Comparison of ENCODE assay signal across 30 mouse cellular contexts in the genomic region with DNA sequence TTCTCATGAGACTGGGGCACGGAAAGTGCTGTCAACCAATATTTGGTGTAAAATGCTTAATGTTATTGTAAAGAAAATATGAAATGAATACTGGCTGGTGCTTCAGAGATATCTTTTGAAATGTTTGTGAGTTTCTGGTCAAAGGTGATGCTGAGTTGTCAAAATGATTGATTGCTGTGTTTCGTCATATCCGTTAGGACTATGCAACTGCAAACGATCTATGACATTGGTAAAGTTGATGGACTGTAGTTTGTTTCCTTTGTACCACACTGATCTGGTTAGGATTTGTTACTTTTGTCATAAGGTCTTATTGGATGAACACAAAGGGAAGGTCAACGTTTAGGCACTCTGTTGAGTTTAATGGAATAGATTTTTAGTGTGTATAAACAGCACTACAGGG.
DNase-seq lines count a peak whose midpoint lies in the region; ATAC-seq and TF ChIP-seq lines count a peak whose summit lies in the region.
"Had no signal": no experiment of that assay in that cellular context is flagged by ENCODE, and none has a peak within 500 bp of the region (broad histone marks: within the 10 kb centered on the region; RNA-seq: fewer than 3 reads in every experiment).

No protein-coding gene starts in this region.

- no peaks in the 10 kb centered on the region for H3K27me3 ChIP-seq in liver, adult 2 months (ENCODE audit: control insufficient read depth, insufficient read depth, low read length)
- H3K27me3 ChIP-seq in lung, embryonic 14.5 days (ENCODE audit: insufficient read depth, low read length), result no peaks in the 10 kb centered on the region
- H3K27me3 ChIP-seq: CH12.LX; embryonic facial prominence, embryonic 13.5 days; embryonic facial prominence, embryonic 15.5 days; forebrain, embryonic 12.5 days; Patski had no signal

- H3K79me2 ChIP-seq in liver, adult 2 months (ENCODE audit: control insufficient read depth, insufficient read depth, low read length), result no peaks in the 10 kb centered on the region

- peak; percentile 18 for DNase-seq in embryo, embryonic 10 days (ENCODE audit: low spot score)
- no peak for DNase-seq in embryo, embryonic 9.5 days (ENCODE audit: extremely low spot score)
- peak; percentile 65 for DNase-seq in liver, adult 2 months (ENCODE audit: extremely low read depth, low read depth, low spot score)
- DNase-seq in liver, result no peak
- peak; percentile 1 for DNase-seq in lung, embryonic 14.5 days
- DNase-seq in lung, adult 2 months, result no peak
- peak; percentile 12 for DNase-seq in embryo, embryonic 11 days
- no peak for DNase-seq in layer of hippocampus, adult 9-10 months (ENCODE audit: low spot score)
- DNase-seq: adrenal gland, adult 2 months; adrenal gland, postnatal 10 days; adrenal gland, postnatal 25 days; B cell, adult 2 months; cerebellum, adult 11 months; cerebellum, adult 18-20 months; cerebellum, adult 8-10 months; cerebellum, adult 9-11 months; cerebellum, postnatal 14 days; cerebellum, postnatal 36 days had no signal

- no peak overlapping the region for H3K27ac ChIP-seq in liver, adult 2 months (replicated peaks; ENCODE audit: insufficient read depth, low read depth, low read length)
- H3K27ac ChIP-seq in lung, embryonic 14.5 days (ENCODE audit: low read depth), result no peak overlapping the region
- H3K27ac ChIP-seq: embryonic facial prominence, embryonic 13.5 days; embryonic facial prominence, embryonic 15.5 days; forebrain, embryonic 10.5 days; forebrain, embryonic 12.5 days had no signal

- no peaks in the 10 kb centered on the region for H3K36me3 ChIP-seq in liver, adult 2 months (ENCODE audit: control insufficient read depth, insufficient read depth, low read length)
- H3K36me3 ChIP-seq in lung, embryonic 14.5 days (ENCODE audit: insufficient read depth), result no peaks in the 10 kb centered on the region
- H3K36me3 ChIP-seq: embryonic facial prominence, embryonic 13.5 days; embryonic facial prominence, embryonic 15.5 days; forebrain, embryonic 10.5 days; forebrain, embryonic 12.5 days; G1E had no signal

- H3K4me1 ChIP-seq in liver, adult 2 months (ENCODE audit: control insufficient read depth, insufficient read depth, low read length), result no peaks in the 10 kb centered on the region; the same call in 1 of the 2 replicates
- no peaks in the 10 kb centered on the region for H3K4me1 ChIP-seq in lung, embryonic 14.5 days (ENCODE audit: insufficient read depth)
- no peaks in the 10 kb centered on the region for H3K4me1 ChIP-seq in lung, adult 2 months (ENCODE audit: control insufficient read depth, insufficient read depth, low read length)
- H3K4me1 ChIP-seq: embryonic facial prominence, embryonic 13.5 days; embryonic facial prominence, embryonic 15.5 days; forebrain, embryonic 10.5 days; forebrain, embryonic 12.5 days had no signal

- H3K4me2 ChIP-seq in lung, embryonic 14.5 days, result no peak overlapping the region
- H3K4me2 ChIP-seq: embryonic facial prominence, embryonic 13.5 days; embryonic facial prominence, embryonic 15.5 days; forebrain, embryonic 12.5 days had no signal

- no peak overlapping the region for H3K4me3 ChIP-seq in liver, adult 2 months (ENCODE audit: insufficient read depth, low read depth, low read length)
- H3K4me3 ChIP-seq in lung, embryonic 14.5 days (ENCODE audit: low read depth, low read length), result no peak overlapping the region
- H3K4me3 ChIP-seq in lung, adult 2 months (replicated peaks; ENCODE audit: extremely low read depth, low read depth, low read length), result no peak overlapping the region
- H3K4me3 ChIP-seq: embryonic facial prominence, embryonic 13.5 days; embryonic facial prominence, embryonic 15.5 days; erythroblast, embryonic 14.5 days; forebrain, embryonic 10.5 days; forebrain, embryonic 12.5 days had no signal

- TF ChIP-seq CTCF in liver, adult 2 months (IDR thresholded peaks at IDR 0.05; ENCODE audit: low read depth, low read length), result no peak
- no peak for TF ChIP-seq CTCF in lung, embryonic 14.5 days (IDR thresholded peaks at IDR 0.05; ENCODE audit: low read depth)
- TF ChIP-seq CTCF in lung, adult 2 months (IDR thresholded peaks at IDR 0.05; ENCODE audit: insufficient read depth, low read length), result no peak

- no peak for ATAC-seq in lung, embryonic 14.5 days (ENCODE audit: insufficient read depth)
- ATAC-seq: activated CD4-positive, CD25-positive, alpha-beta regulatory T cell, adult 4 months; CD4-positive, CD25-positive, alpha-beta regulatory T cell, adult 4 months; forebrain, embryonic 14.5 days; forebrain, embryonic 16.5 days; Patski had no signal

- no peak overlapping the region for H3K9ac ChIP-seq in liver, adult 2 months (ENCODE audit: low read depth, low read length)
- H3K9ac ChIP-seq in lung, embryonic 14.5 days, result no peak overlapping the region
- H3K9ac ChIP-seq: embryonic facial prominence, embryonic 13.5 days; embryonic facial prominence, embryonic 15.5 days; forebrain, embryonic 12.5 days had no signal

- 35% methylated on average over 5 of the region's 5 CpGs for WGBS in liver, adult 2 months
- WGBS in lung, embryonic 14.5 days, result 41% methylated on average over 5 of the region's 5 CpGs
- WGBS in lung, adult 2 months, result 52% methylated on average over 5 of the region's 5 CpGs

- H3K9me3 ChIP-seq in lung, embryonic 14.5 days (ENCODE audit: low read depth, low read length), result no peaks in the 10 kb centered on the region
- H3K9me3 ChIP-seq: embryonic facial prominence, embryonic 13.5 days; embryonic facial prominence, embryonic 15.5 days; forebrain, embryonic 10.5 days; forebrain, embryonic 12.5 days; G1E had no signal

- TF ChIP-seq POLR2A in liver, adult 2 months (IDR thresholded peaks at IDR 0.05; ENCODE audit: extremely low read depth, insufficient read depth, low read length), result no peak
- TF ChIP-seq POLR2A in lung, adult 2 months (IDR thresholded peaks at IDR 0.05; ENCODE audit: borderline replicate concordance, extremely low read depth, low read depth, low read length), result no peak

Comparison
In these comparisons a context has a peak if more than half of its experiments do, and no peak if none do; other contexts are left out.
1. DNase-seq: peak in embryo, embryonic 10 days (single experiment), liver, adult 2 months (single experiment), lung, embryonic 14.5 days (single experiment) and embryo, embryonic 11 days (single experiment); none in embryo, embryonic 9.5 days (single experiment), liver (single experiment), lung, adult 2 months (single experiment) and layer of hippocampus, adult 9-10 months (single experiment).